Comparison of ENCODE assay signal across 10 mouse cellular contexts in the genomic region with DNA sequence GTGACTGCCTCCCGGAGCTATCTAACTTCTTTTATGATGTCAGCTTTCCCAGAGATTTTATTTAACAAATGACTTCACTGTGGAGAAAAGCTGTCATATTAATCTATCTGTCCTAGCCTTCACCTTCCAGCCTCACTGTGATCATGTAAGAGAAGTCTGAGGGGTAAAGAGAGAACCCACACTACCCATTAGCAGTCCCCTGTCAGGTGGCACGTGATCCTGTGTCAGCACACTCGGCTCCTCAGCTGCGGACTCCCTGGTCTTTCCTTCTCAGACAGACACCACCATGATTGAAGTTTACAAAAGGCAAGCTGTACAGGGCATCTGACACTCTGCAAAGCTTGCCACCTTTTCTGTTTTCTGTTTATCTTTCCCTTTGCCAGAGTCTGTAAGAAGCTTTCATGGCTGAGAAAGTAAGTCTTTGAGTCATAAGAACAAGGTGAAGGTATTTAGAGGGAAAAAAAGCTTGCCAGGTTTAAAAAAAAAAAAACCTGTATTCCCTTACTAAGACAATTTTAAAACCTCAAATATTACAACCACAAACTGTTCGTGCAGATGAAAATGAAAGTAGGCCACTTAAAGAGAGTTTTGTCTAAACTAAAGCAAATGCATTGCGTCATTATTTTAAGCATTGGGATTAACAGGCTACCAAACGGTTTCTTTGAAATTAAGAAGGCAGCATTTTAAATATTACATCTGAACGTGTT.
DNase-seq lines count a peak whose midpoint lies in the region; ATAC-seq and TF ChIP-seq lines count a peak whose summit lies in the region.
"Had no signal": no experiment of that assay in that cellular context is flagged by ENCODE, and none has a peak within 500 bp of the region (broad histone marks: within the 10 kb centered on the region; RNA-seq: fewer than 3 reads in every experiment).

No protein-coding gene starts in this region.

- no peaks in the 10 kb centered on the region for H3K27me3 ChIP-seq in limb, embryonic 12.5 days
- H3K27me3 ChIP-seq in limb, embryonic 10.5 days (ENCODE audit: low read depth, poor library complexity, severe bottlenecking) = no peaks in the 10 kb centered on the region
- no peaks in the 10 kb centered on the region for H3K27me3 ChIP-seq in megakaryocyte, embryonic 14.5 days (replicated peaks)
- H3K27me3 ChIP-seq in hindbrain, embryonic 10.5 days (ENCODE audit: insufficient read depth, poor library complexity, severe bottlenecking) = peaks cover 3% of the 10 kb centered on the region; the same call in 1 of the 2 replicates
- H3K27me3 ChIP-seq in cerebellum, adult 2 months (ENCODE audit: control insufficient read depth, insufficient read depth, low read length) = no peaks in the 10 kb centered on the region
- H3K27me3 ChIP-seq: hindbrain, embryonic 15.5 days had no signal

- TF ChIP-seq POLR2A in cerebellum, adult 2 months (IDR thresholded peaks at IDR 0.05; ENCODE audit: borderline replicate concordance, insufficient read depth, low read length) = no peak

- no peak for TF ChIP-seq CTCF in cerebellum, adult 2 months (IDR thresholded peaks at IDR 0.05; ENCODE audit: borderline replicate concordance, insufficient read depth, low read depth, low read length)

- peaks cover 30% of the 10 kb centered on the region for H3K4me1 ChIP-seq in limb, embryonic 12.5 days (replicated peaks)
- H3K4me1 ChIP-seq in limb, embryonic 10.5 days = peaks cover 43% of the 10 kb centered on the region
- peaks cover 29% of the 10 kb centered on the region for H3K4me1 ChIP-seq in megakaryocyte, embryonic 14.5 days
- peaks cover 26% of the 10 kb centered on the region for H3K4me1 ChIP-seq in hindbrain, embryonic 10.5 days (replicated peaks)
- no peaks in the 10 kb centered on the region for H3K4me1 ChIP-seq in cerebellum, adult 2 months (ENCODE audit: control insufficient read depth, insufficient read depth, low read length)

- H3K27ac ChIP-seq in limb, embryonic 12.5 days = 0 out of 2 replicates have a peak overlapping the region, but pooled peaks have one; percentile 53
- no peak overlapping the region; the same call in 1 of the 2 replicates for H3K27ac ChIP-seq in limb, embryonic 10.5 days
- no peak overlapping the region for H3K27ac ChIP-seq in hindbrain, embryonic 10.5 days
- no peak overlapping the region for H3K27ac ChIP-seq in cerebellum, adult 2 months (ENCODE audit: insufficient read depth, low read length)
- H3K27ac ChIP-seq: hindbrain, embryonic 15.5 days had no signal

- no peaks in the 10 kb centered on the region for H3K36me3 ChIP-seq in limb, embryonic 12.5 days
- H3K36me3 ChIP-seq in limb, embryonic 10.5 days = no peaks in the 10 kb centered on the region
- no peaks in the 10 kb centered on the region for H3K36me3 ChIP-seq in megakaryocyte, embryonic 14.5 days (replicated peaks; ENCODE audit: low read length)
- H3K36me3 ChIP-seq in hindbrain, embryonic 10.5 days = no peaks in the 10 kb centered on the region
- H3K36me3 ChIP-seq: hindbrain, embryonic 15.5 days had no signal

- WGBS in limb, embryonic 12.5 days = 43% methylated on average over 8 of the region's 8 CpGs
- WGBS in limb, embryonic 10.5 days = 59% methylated on average over 8 of the region's 8 CpGs
- WGBS in hindbrain, embryonic 10.5 days = 75% methylated on average over 8 of the region's 8 CpGs
- 67% methylated on average over 8 of the region's 8 CpGs for WGBS in cerebellum, adult 2 months

- H3K4me3 ChIP-seq in limb, embryonic 12.5 days (replicated peaks) = no peak overlapping the region
- H3K4me3 ChIP-seq in limb, embryonic 10.5 days = no peak overlapping the region
- peak overlapping the region; percentile 86 for H3K4me3 ChIP-seq in megakaryocyte, embryonic 14.5 days (replicated peaks)
- no peak overlapping the region for H3K4me3 ChIP-seq in hindbrain, embryonic 10.5 days
- no peak overlapping the region for H3K4me3 ChIP-seq in cerebellum, adult 2 months (replicated peaks; ENCODE audit: insufficient read depth, low read depth, low read length)
- H3K4me3 ChIP-seq: hindbrain, embryonic 15.5 days had no signal

- no peaks in the 10 kb centered on the region for H3K9me3 ChIP-seq in limb, embryonic 12.5 days
- H3K9me3 ChIP-seq in limb, embryonic 10.5 days (replicated peaks) = no peaks in the 10 kb centered on the region
- no peaks in the 10 kb centered on the region for H3K9me3 ChIP-seq in megakaryocyte, embryonic 14.5 days
- no peaks in the 10 kb centered on the region for H3K9me3 ChIP-seq in hindbrain, embryonic 10.5 days
- H3K9me3 ChIP-seq: hindbrain, embryonic 15.5 days had no signal

- H3K4me2 ChIP-seq in limb, embryonic 12.5 days = peak overlapping the region; percentile 19; the same call in 1 of the 2 replicates
- H3K4me2 ChIP-seq: hindbrain, embryonic 15.5 days had no signal

- ATAC-seq in limb, embryonic 12.5 days (ENCODE audit: insufficient number of reproducible peaks, insufficient read depth, low FRiP score, low TSS enrichment, low read depth) = no peak
- peak; percentile 39 for ATAC-seq in CD4-positive, CD25-positive, alpha-beta regulatory T cell, adult 4 months
- ATAC-seq in erythroid progenitor cell, adult 5-6 weeks (replicated peaks; ENCODE audit: low FRiP score, poor library complexity, severe bottlenecking) = 0 out of 2 replicates have a peak, but pooled peaks have one; percentile 22

- DNase-seq in limb, embryonic 10.5 days (ENCODE audit: low spot score) = no peak
- DNase-seq in hindbrain, embryonic 10.5 days (ENCODE audit: low spot score) = no peak
- DNase-seq in cerebellum, adult 2 months = no peak
- no peak for DNase-seq in spleen, adult 18-20 months
- DNase-seq: layer of hippocampus, postnatal 36 days had no signal

- no peak overlapping the region for H3K9ac ChIP-seq in limb, embryonic 12.5 days (replicated peaks)
- H3K9ac ChIP-seq: hindbrain, embryonic 15.5 days had no signal
